Mouse (Mus musculus): ENCODE measurements around the gene Gm49358. TPM values are rescaled to one million over a fixed set of nuclear protein-coding genes. Genes with fewer than 3 reads are reported as not detected.

Gene Gm49358
- polyA plus RNA-seq, 1 experiment: not detected

DNA sequence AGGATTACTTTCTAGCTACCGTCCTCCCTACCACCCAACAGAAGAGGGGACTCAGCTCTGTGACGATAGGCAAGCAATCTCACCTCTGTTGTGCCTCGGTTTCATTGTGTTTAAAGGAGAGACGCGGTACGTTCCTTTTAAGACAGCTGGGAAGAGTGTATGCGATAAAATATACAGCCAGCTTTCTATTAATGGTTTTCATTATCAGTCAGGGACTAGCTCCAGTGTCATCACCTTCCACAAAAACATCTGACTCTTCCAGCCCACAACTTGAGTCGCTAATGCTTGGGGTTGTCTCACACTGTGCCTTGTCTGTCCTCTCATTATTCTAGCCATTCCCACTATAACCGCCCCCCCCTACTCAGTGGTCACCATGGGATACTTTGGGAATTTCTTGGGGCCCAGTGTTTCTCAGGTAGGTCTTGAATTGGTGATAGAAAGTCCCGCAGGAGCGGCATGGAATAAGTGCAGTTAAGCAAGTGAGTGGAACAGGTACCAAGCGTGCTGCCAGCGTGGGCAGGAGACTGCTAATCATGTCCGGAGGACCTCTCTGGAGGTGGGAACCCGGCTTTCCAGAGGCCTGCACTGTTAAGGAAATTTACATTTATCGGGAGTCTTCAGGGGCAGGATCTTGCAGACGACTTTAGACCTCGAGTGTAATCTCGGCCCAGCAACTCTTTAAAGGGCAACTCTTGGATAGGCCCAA is 14.0 kb downstream of the Gm49358 start:
- peak in 1 of 2 experiments; percentile 6 for DNase-seq (ENCODE audit: low read depth in 1 of 2, low spot score in 2 of 2)
- Histone ChIP-seq H3K27ac (ENCODE audit: insufficient read depth, low read length) (peak overlapping the region; percentile 43), H3K4me3 (ENCODE audit: extremely low read depth, insufficient read depth, insufficient read length) (peak overlapping the region; percentile 74), H3K36me3 (ENCODE audit: control insufficient read depth, insufficient read depth, low read length) (no peaks in the 10 kb centered on the region), H3K4me1 (ENCODE audit: control insufficient read depth, insufficient read depth, insufficient read length) (peaks cover 8% of the 10 kb centered on the region; the same call in 1 of the 2 replicates), H3K27me3 (ENCODE audit: control insufficient read depth, insufficient read depth, low read length) (no peaks in the 10 kb centered on the region)
- WGBS: 63% methylated on average over 19 of the region's 19 CpGs
- no peak for TF ChIP-seq POLR2A (IDR thresholded peaks at IDR 0.05; ENCODE audit: low read depth, low read length)
- no peak for TF ChIP-seq CTCF (IDR thresholded peaks at IDR 0.05; ENCODE audit: extremely low read depth, insufficient read depth, insufficient read length, insufficient replicate concordance)

DNA sequence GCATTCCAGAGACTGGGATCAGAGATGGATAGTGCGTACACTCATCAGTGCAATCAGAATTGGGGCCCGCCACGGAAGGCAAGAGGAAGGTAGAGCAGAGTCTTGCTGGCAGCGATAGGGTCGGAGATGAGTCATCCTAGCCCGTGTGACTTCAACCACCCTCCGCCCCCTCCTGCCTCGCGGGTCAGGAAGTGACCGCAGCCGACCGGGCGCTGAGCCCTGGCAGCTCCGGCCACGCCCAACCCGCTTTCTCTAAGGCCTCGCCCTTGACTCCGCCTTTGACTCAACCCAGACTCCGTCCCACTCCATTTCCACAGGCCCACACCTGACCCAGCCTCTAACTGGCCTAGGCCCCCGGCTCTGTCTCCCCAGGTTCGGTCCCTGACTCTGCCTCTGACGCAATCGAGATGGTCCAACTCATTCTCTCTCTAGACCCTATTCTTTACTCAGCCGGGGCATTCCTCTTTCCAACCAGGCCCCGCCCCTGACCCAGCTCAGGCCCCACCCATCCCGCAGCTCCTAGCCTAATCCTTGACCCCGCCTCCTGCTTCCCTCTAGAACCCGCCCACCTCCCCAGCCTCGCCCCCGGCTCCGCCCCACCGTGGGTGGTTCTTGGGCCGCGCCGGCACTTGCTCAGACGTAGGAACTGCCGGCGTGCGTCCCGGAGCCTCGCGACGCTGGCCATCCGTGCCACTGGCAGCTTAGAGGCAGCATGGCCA is 14.8 kb downstream of the Gm49358 start, which contains the start of gene Nt5dc3:
Gene Nt5dc3, plus strand, starts transcription at position 608 of the 719 bp plus-strand sequence.
- Histone ChIP-seq H3K27ac (ENCODE audit: insufficient read depth, low read length) (peak within 1 kb of the TSS; percentile 91), H3K36me3 (ENCODE audit: control insufficient read depth, insufficient read depth, low read length) (no peaks in the 10 kb centered on the region), H3K4me1 (ENCODE audit: control insufficient read depth, insufficient read depth, insufficient read length) (peaks cover 8% of the 10 kb centered on the region; the same call in 1 of the 2 replicates), H3K4me3 (ENCODE audit: extremely low read depth, insufficient read depth, insufficient read length) (peak within 1 kb of the TSS; percentile 74), H3K27me3 (ENCODE audit: control insufficient read depth, insufficient read depth, low read length) (no peaks in the 10 kb centered on the region)
- 1% methylated on average over 44 of the region's 44 CpGs for WGBS
- peak; percentile 94 to 95 for DNase-seq (ENCODE audit: low read depth in 1 of 2, low spot score in 2 of 2)
- TF ChIP-seq CTCF (IDR thresholded peaks at IDR 0.05; ENCODE audit: extremely low read depth, insufficient read depth, insufficient read length, insufficient replicate concordance) (no peak), POLR2A (IDR thresholded peaks at IDR 0.05; ENCODE audit: low read depth, low read length) (peak; percentile 97)

DNA sequence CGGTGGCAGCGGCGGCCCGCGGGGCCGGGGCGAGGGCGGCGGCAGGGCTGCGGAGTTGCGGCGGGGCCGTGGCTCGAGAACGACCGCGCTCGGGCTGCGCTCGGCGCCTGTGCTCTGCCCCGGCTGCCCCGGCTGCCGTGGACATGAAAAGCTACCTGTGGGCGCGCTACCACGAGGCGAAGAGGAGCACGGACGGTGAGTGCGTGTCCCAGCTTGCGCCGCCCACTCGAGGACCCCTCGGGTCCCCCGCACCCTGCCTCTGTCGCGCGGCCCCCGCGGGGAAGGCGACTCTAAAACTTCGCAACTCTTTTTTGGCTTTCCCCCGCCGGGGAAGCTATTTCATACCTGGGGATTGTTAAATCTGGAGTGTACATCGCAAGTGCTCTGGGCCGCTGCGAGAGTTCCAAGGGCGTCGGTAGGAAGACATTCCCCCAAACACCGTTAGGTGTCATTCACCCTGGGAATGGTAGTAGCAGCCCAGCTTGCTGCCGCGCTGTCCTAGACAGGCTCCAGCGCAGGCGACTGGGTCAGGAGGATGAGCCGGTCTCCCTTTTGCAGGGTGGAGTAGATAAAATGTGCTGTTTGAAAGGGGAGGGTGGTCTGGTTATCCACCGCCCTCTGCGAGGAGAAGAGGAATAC is 15.5 kb downstream of the Gm49358 start:
- TF ChIP-seq POLR2A (IDR thresholded peaks at IDR 0.05; ENCODE audit: low read depth, low read length): no peak
- TF ChIP-seq CTCF (IDR thresholded peaks at IDR 0.05; ENCODE audit: extremely low read depth, insufficient read depth, insufficient read length, insufficient replicate concordance): no peak
- under 1% methylated on average over 46 of the region's 58 CpGs for WGBS
- H3K36me3 ChIP-seq (ENCODE audit: control insufficient read depth, insufficient read depth, low read length): no peaks in the 10 kb centered on the region
- peak overlapping the region; percentile 68 for H3K4me3 ChIP-seq (ENCODE audit: extremely low read depth, insufficient read depth, insufficient read length)
- peak overlapping the region; percentile 58 for H3K27ac ChIP-seq (ENCODE audit: insufficient read depth, low read length)
- no peaks in the 10 kb centered on the region for H3K27me3 ChIP-seq (ENCODE audit: control insufficient read depth, insufficient read depth, low read length)
- peak; percentile 9 to 16 for DNase-seq (ENCODE audit: low read depth in 1 of 2, low spot score in 2 of 2)
- peaks cover 8% of the 10 kb centered on the region; the same call in 1 of the 2 replicates for H3K4me1 ChIP-seq (ENCODE audit: control insufficient read depth, insufficient read depth, insufficient read length)

DNA sequence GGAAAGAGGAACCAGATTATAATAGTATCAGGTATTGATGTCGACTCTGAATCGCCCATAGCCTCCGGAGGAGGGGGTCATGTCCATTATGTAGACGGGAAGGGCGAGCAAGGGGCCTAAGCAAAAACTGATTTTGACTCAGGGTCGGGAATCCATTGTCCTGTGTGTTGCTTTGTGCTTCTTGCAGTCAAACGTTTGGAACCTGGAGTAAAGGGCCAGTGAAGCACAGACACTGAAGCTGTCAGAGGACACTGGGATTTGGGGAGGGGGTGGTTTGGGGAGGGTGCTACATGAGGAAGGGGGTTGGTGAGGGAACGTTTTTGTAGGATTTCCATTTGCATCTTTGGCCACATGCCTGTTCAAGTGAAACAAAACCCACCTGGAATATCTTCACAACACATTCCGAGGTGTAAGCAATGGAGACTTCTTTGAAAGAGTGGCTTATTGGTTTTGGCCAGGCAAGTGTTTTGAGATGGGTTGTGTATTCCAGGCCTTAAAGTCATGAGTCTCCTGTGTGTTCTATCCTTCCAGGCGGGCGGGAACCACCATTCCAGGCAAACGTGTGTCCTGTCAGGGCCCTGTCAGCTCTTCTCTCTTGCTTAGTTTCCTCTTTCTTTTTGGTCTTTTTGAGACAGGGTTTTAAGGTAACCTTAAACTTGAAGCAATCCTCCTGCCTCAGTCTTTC is 16.2 kb downstream of the Gm49358 start:
- 33% methylated on average over 12 of the region's 12 CpGs for WGBS
- Histone ChIP-seq H3K27ac (ENCODE audit: insufficient read depth, low read length) (no peak overlapping the region), H3K27me3 (ENCODE audit: control insufficient read depth, insufficient read depth, low read length) (no peaks in the 10 kb centered on the region), H3K36me3 (ENCODE audit: control insufficient read depth, insufficient read depth, low read length) (no peaks in the 10 kb centered on the region), H3K4me3 (ENCODE audit: extremely low read depth, insufficient read depth, insufficient read length) (peak overlapping the region; percentile 68), H3K4me1 (ENCODE audit: control insufficient read depth, insufficient read depth, insufficient read length) (peaks cover 8% of the 10 kb centered on the region; the same call in 1 of the 2 replicates)
- TF ChIP-seq POLR2A (IDR thresholded peaks at IDR 0.05; ENCODE audit: low read depth, low read length): no peak
- TF ChIP-seq CTCF (IDR thresholded peaks at IDR 0.05; ENCODE audit: extremely low read depth, insufficient read depth, insufficient read length, insufficient replicate concordance): no peak
- no peak for DNase-seq (ENCODE audit: low read depth in 1 of 2, low spot score in 2 of 2)

DNA sequence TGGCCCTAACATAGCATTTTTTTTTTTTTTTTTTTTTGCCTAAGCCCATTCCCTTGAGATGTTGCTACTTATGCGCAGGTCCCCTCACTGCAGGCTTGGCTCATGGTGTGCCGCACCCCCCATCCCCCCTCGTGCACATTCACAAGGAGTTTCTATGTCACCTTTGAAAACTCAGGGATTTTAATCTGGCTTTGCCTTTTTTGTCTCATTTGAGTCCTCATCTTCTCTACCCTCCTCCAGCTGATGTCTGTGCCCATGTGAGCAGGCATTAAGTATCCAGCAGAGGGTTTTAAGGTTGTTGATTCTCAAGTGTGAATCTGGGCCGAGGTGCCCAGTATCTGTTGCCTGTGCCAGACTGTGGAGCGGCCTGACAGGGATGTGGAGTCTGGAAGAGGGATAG is 17.9 kb downstream of the Gm49358 start:
- H3K4me3 ChIP-seq (ENCODE audit: extremely low read depth, insufficient read depth, insufficient read length): no peak overlapping the region
- WGBS: 94% methylated on average over 5 of the region's 5 CpGs
- no peaks in the 10 kb centered on the region for H3K36me3 ChIP-seq (ENCODE audit: control insufficient read depth, insufficient read depth, low read length)
- DNase-seq (ENCODE audit: low read depth in 1 of 2, low spot score in 2 of 2): no peak
- H3K27ac ChIP-seq (ENCODE audit: insufficient read depth, low read length): no peak overlapping the region
- H3K4me1 ChIP-seq (ENCODE audit: control insufficient read depth, insufficient read depth, insufficient read length): peaks cover 10% of the 10 kb centered on the region; the same call in 1 of the 2 replicates
- no peak for TF ChIP-seq CTCF (IDR thresholded peaks at IDR 0.05; ENCODE audit: extremely low read depth, insufficient read depth, insufficient read length, insufficient replicate concordance)
- TF ChIP-seq POLR2A (IDR thresholded peaks at IDR 0.05; ENCODE audit: low read depth, low read length): no peak
- H3K27me3 ChIP-seq (ENCODE audit: control insufficient read depth, insufficient read depth, low read length): no peaks in the 10 kb centered on the region

DNA sequence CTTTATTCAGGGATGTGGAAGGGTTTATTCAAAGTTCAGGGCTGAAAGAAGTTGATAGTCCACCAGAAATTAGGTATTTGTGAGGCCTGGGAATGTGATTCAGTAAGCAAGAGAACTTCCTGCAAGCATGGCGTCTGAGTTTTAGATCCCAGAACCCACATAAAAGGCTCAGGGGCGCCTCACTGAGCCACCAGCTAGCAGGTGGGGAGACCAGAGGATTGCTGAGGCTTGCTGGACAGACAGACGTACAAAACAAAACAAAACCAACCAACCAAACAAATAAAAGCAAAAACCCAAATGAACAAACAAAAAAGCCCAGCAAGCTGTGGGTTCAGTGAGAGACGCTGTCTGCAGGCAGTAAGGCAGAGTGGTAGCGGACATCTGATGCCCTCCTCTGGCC is 18.9 kb downstream of the Gm49358 start:
- 76% methylated on average over 5 of the region's 5 CpGs for WGBS
- Histone ChIP-seq H3K27ac (ENCODE audit: insufficient read depth, low read length) (no peak overlapping the region), H3K36me3 (ENCODE audit: control insufficient read depth, insufficient read depth, low read length) (no peaks in the 10 kb centered on the region), H3K4me3 (ENCODE audit: extremely low read depth, insufficient read depth, insufficient read length) (no peak overlapping the region), H3K27me3 (ENCODE audit: control insufficient read depth, insufficient read depth, low read length) (no peaks in the 10 kb centered on the region), H3K4me1 (ENCODE audit: control insufficient read depth, insufficient read depth, insufficient read length) (peaks cover 10% of the 10 kb centered on the region; the same call in 1 of the 2 replicates)
- DNase-seq (ENCODE audit: low read depth in 1 of 2, low spot score in 2 of 2): no peak
- TF ChIP-seq CTCF (IDR thresholded peaks at IDR 0.05; ENCODE audit: extremely low read depth, insufficient read depth, insufficient read length, insufficient replicate concordance) (no peak), POLR2A (IDR thresholded peaks at IDR 0.05; ENCODE audit: low read depth, low read length) (no peak)
